Mouse (Mus musculus): ENCODE measurements at regions not wholly inside any gene's neighbourhood (a gene's known extent, or its start where the extent isn't known, plus 50 kb on each side); places are given as distances from the start of the nearest gene placed in this dataset.

GRCm38 (mm10) chr6:117237096-117237495 lies 68.8 kb downstream of the Cxcl12 start:
- DNase-seq = no peak
- intact Hi-C loops (cut with DNase I; ENCODE audit: low total_unique reads) = no loop called here

- DNase-seq = no peak
- intact Hi-C loops (cut with DNase I; ENCODE audit: low total_unique reads) = no loop called here
Measured at GRCm38 (mm10) chr6:117241206-117241605, 72.9 kb downstream of the Cxcl12 start.

GRCm38 (mm10) chr6:117245398-117245797 lies 77.1 kb downstream of the Cxcl12 start:
- intact Hi-C loops (cut with DNase I; ENCODE audit: low total_unique reads) = no loop called here
- DNase-seq = no peak

GRCm38 (mm10) chr6:117245849-117246248 lies 77.5 kb downstream of the Cxcl12 start:
- intact Hi-C loops (cut with DNase I; ENCODE audit: low total_unique reads) = no loop called here
- no peak for DNase-seq

GRCm38 (mm10) chr6:117249230-117249921 lies 81.0 kb downstream of the Cxcl12 start:
- intact Hi-C loops (cut with DNase I; ENCODE audit: low total_unique reads) = no loop called here
- peak; percentile 31 for DNase-seq

GRCm38 (mm10) chr6:117250051-117250450 lies 81.7 kb downstream of the Cxcl12 start:
- no peak for DNase-seq
- intact Hi-C loops (cut with DNase I; ENCODE audit: low total_unique reads) = no loop called here

GRCm38 (mm10) chr6:117251383-117251925 lies 83.1 kb downstream of the Cxcl12 start:
- intact Hi-C loops (cut with DNase I; ENCODE audit: low total_unique reads) = no loop called here

GRCm38 (mm10) chr6:117252361-117252760 lies 84.0 kb downstream of the Cxcl12 start:
- DNase-seq = no peak
- intact Hi-C loops (cut with DNase I; ENCODE audit: low total_unique reads) = no loop called here

More at GRCm38 (mm10) chr6:117251383-117251925, 83.1 kb downstream of the Cxcl12 start:
- no peak for DNase-seq

GRCm38 (mm10) chr6:117253036-117253435 lies 84.7 kb downstream of the Cxcl12 start:
- no peak for DNase-seq
- intact Hi-C loops (cut with DNase I; ENCODE audit: low total_unique reads) = no loop called here

GRCm38 (mm10) chr6:117253586-117254330 lies 85.4 kb downstream of the Cxcl12 start:
- no peak for DNase-seq
- intact Hi-C loops (cut with DNase I; ENCODE audit: low total_unique reads) = no loop called here

GRCm38 (mm10) chr6:117254620-117255228 lies 86.4 kb downstream of the Cxcl12 start:
- DNase-seq = peak; percentile 51
- intact Hi-C loops (cut with DNase I; ENCODE audit: low total_unique reads) = no loop called here

- DNase-seq = no peak
- intact Hi-C loops (cut with DNase I; ENCODE audit: low total_unique reads) = no loop called here
Measured at GRCm38 (mm10) chr6:117255399-117256098, 87.2 kb downstream of the Cxcl12 start.

GRCm38 (mm10) chr6:117256099-117256471 lies 87.8 kb downstream of the Cxcl12 start:
- DNase-seq = no peak
- intact Hi-C loops (cut with DNase I; ENCODE audit: low total_unique reads) = no loop called here

- intact Hi-C loops (cut with DNase I; ENCODE audit: low total_unique reads) = no loop called here
- no peak for DNase-seq
Measured at GRCm38 (mm10) chr6:117257591-117257990, 89.3 kb downstream of the Cxcl12 start.

GRCm38 (mm10) chr6:117267906-117268305 lies 99.6 kb downstream of the Cxcl12 start:
- intact Hi-C loops (cut with DNase I; ENCODE audit: low total_unique reads) = no loop called here
- no peak for DNase-seq

GRCm38 (mm10) chr6:117268376-117268775 lies 100.0 kb downstream of the Cxcl12 start:
- DNase-seq = no peak

GRCm38 (mm10) chr6:117270261-117270660 lies 101.9 kb downstream of the Cxcl12 start:
- DNase-seq = no peak
- intact Hi-C loops (cut with DNase I; ENCODE audit: low total_unique reads) = no loop called here

More at GRCm38 (mm10) chr6:117268376-117268775, 100.0 kb downstream of the Cxcl12 start:
- intact Hi-C loops (cut with DNase I; ENCODE audit: low total_unique reads) = no loop called here

GRCm38 (mm10) chr6:117271562-117272226 lies 103.4 kb downstream of the Cxcl12 start:
- intact Hi-C loops (cut with DNase I; ENCODE audit: low total_unique reads) = no loop called here
- DNase-seq = no peak

GRCm38 (mm10) chr6:117272227-117272955 lies 104.1 kb downstream of the Cxcl12 start:
- DNase-seq = peak; percentile 43
- intact Hi-C loops (cut with DNase I; ENCODE audit: low total_unique reads) = no loop called here

All from gastrocnemius, postnatal 14 days (tissue).